Mouse (Mus musculus) kidney, postnatal 25 days (tissue): ENCODE results near the gene Slc3a2.

ENCODE experiments used
- DNase-seq, 2 experiments: peaks; one replicate each; pipeline ENCODE4 v3.0.0; 2021; ENCODE audit warnings: mixed read lengths in 2 of 2

Slc3a2 gene

DNA sequence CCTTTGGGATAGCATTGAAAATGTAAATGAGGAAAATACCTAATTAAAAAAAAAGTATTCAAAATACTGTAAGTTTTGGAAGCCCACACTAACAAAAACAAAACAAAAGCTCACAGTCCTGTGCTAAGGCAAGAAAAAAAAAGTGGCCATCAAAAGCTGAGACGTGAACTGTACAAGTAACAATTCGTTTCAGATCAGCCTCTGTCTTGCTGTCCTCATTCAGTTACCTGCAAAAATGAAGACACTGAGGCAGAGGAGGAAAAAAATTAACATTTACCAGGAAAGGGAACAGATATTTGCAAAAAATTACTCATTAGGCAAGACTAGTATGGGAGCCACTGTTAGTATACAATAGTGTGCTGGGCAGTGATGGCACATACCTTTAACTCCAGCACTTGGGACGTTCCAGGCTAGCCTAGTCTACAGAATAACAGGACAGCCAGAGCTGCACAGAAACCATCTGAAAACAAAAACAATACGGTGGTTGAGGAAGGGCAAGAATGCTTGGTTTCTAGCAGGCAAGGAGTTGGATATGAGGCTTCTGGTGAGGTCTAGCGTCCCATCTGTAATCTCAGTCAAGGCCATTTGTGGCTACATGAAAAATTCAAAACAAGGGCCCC, 4.4 kb upstream of the Slc3a2 start:
- DNase-seq: no peak

DNA sequence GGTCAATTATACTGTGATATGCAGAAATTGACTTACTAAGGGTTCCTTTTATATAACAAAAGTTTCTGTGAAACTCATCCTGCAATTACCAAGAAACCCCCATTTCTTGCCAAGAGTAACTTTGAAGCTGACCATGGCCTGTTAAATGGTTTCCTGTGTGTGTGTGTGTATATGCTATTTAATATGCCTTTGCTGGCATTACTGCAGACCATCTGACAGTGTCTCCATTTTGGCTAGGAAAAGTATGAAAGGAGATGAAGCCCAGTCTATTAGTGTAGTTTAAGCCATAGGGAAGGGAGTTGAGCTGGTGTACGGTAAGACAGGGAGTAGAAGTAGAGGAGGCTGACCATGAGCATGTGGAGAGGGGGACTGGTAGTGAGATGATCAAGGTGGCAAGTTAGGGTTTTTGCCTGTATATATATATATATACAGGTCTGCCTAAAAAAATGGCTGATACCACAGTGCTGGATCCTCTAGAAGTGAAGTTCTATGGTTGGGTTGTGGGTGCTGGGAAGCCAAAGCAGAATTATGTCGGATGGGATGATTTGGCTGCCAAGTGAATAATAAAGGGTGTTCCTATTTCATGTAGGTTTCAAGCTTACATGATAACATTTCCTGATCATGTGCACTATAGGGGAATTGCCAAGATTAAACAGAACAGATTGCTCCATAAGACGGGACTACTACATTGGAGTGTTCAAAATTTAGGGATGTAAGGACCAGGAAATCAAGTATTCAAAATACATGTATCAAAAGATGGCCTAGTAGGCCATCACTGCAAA, 3.6 kb upstream of the Slc3a2 start:
- no peak for DNase-seq

DNA sequence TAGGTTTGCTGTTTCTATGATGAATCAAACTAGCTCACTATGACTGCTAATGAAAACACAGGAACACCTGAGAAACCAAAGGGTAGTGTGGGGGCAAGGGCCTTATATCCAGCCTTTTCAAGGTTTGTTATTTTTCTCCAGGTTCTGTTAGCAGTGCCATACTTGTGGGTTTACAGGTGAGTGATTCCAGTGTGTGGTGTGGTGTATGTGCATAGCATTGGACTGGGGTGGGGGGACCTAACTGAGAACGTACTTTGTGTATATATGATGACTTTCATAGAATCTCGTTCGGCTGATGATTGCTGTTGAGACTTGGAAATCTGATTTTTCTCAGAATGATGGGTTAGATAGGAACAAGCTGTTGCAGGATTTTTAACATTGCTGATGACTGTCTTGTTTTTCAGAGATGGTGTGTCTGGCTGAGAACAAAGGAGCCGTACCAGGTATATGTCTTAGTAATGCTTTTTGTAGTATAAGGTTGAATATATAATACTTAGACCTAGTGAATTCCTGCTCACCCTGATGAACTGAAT, 2.0 kb upstream of the Slc3a2 start:
- DNase-seq: no peak

DNA sequence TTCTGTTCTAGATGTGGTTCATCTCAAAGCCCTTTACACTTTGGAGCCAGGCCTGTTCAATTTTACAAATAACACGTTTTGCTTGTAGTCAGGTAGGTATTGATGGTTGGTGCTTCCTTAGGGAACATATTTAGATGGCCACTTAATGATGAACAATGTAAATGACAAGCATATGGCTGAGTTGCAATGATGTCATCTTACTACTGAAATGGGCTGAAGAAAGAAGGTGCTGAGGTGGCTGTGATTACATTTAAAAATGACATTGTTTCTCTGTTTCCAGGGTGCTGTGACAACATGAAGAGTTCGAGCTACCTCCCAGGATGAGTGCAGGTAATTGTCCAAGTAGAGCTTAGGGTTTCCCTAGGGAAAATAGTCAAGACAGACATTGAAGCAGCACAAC, 1.2 kb upstream of the Slc3a2 start:
- DNase-seq: no peak

DNA sequence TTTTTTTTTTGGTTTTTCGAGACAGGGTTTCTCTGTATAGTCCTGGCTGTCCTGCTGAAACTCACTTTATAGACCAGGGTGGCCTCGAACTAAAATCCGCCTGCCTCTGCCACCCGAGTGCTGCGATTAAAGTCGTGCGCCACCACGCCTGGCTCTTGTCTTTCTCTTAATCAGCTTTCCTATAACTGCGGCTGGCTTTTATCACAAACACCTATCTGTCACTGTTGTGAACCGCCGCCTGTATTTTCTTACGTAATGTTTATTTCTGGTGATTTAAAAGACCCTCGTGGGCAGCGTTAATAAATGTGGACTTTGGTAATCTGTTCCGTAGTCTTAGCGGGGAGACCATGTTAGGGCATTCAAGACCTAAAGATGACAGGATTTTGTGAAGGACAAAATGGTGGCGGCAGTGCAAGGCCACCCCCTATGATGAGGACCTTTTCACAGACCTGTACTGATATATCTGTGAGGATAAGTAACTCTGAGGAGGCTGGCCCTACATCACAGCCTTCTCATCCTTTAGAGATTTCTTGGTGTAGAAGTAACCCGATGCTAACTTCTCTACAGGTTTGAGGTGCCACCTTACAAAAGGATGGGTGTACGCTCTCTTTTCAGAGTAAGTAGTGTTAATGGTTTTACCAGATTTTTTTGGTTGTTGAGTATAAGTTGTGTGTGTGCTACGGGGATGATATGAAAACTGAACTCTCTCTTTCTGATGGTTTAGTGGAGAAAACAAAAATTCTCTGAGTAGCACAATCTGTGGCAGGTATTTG, 591 bp upstream of the Slc3a2 start:
- peak in 1 of 2 experiments; percentile 18 for DNase-seq

DNA sequence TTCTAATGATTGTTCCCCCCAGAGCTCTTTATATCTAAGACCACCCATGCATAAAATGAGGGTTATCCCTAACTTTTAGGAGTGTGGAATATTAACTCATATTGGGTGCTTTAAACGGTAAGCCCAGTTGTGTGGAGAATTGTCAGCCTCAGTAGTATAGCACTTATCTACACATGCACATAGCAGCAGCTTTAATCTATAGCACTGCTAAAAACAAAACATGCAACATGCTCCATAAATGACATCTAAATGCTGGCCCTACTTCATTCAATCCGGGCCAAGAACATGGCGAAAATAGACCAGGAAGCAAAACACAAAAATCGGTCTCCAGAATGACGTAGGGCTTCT, 636 bp downstream of the Slc3a2 start:
- DNase-seq: no peak

DNA sequence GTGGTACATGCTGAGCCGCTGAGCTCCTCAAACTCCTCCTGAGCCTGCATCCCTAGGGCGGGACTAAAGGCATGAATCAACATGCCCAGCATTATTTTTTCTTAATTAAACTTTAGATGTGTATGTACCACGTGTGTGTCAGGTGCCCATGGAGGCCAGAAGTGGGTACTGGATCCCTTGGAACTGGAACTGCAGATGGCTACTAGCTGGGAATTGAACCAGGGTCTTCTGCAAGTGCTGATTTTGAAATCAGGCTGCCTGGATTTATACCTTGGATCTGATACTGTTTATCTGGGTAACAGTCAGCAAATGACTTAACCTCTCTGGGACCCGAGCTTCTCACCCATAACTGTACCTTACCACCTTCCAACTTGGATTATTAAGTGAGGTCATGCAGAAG, 1.1 kb downstream of the Slc3a2 start:
- no peak for DNase-seq

DNA sequence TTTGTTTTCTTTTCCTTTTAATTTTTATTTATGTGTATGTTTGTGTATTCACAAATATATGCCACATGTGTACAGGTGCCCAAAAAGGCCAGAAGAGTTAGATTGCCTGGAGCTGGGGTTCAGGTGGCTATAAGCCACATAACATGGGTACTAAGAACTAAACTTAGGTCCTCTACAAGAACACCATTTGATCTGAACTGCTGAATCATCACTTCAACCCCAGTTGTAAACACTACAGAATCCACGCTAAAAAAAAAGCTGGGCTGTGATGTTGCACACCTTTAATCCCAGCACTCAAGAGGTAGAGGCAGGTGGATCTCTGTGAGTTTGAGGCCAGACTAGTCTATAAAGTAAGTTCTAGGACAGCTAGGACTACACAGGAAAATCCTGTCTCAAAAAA, 1.8 kb downstream of the Slc3a2 start:
- DNase-seq: no peak

DNA sequence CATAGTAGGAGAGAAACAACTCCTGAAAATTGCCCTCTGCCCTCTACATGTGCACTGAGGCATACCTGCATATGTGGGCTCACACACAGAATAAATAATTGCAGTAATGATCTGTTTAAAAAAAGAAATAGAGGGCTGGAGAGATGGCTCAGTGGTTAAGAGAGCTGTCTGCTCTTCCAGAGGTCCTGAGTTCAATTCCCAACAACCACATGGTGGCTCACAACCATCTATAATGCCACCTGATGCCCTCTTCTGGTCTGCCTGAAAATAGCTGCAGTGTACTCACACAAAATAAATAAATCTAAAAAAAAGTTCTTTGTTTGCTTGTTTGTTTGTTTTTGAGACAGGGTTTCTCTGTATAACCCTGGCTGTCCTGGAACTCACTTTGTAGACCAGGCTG, 4.1 kb downstream of the Slc3a2 start:
- peak in 1 of 2 experiments; percentile 17 for DNase-seq

DNA sequence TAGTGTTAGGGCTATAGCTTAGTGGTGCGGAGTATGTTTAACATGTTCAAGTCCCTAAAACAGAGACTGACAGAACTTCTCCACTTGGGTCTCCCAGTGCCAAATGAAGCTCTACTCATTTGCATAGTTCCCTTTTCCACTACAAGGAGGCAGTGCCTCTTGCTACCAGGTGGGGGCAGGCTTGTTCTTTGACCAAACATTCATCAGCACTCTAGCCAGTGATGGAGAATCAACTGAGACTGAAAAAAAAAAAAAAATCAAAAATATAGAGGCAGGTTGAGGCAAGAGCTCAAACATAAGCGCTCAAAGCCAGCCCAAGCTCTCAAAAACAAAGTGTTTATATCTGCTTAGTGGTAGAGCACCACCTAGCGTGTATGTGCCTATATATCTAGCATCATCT, 4.8 kb downstream of the Slc3a2 start:
- DNase-seq: peak; percentile 58 to 62

DNA sequence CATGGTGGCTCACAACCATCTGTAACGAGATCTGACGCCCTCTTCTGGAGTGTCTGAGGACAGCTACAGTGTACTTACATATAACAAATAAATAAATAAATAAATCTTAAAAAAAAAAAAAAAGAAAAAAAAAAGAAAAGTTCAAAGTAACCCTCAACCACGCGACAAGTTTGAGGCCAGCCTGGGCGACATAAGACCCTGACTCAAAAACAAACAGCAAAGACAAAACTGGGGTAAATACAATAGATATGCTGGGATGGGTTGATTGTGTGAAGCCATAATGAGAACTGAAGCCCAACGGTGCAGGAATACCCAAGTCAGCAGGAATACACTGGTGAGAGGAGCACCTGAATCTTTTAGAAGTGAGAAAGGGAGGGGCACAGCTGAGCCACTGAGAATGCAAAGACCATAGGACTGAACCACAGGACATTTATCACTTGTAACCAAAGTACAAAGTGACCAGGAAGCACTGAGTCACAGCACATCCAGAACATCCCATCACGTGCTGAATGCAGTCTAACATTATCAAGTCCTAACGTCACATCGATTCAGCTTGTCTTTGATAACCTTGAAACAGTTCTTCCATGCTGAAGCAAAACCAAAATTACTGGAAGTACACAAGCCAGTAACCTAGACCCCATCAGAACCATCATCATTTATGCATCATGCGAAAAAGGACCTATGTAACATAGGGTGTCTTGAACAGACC, 6.2 kb downstream of the Slc3a2 start:
- no peak for DNase-seq

DNA sequence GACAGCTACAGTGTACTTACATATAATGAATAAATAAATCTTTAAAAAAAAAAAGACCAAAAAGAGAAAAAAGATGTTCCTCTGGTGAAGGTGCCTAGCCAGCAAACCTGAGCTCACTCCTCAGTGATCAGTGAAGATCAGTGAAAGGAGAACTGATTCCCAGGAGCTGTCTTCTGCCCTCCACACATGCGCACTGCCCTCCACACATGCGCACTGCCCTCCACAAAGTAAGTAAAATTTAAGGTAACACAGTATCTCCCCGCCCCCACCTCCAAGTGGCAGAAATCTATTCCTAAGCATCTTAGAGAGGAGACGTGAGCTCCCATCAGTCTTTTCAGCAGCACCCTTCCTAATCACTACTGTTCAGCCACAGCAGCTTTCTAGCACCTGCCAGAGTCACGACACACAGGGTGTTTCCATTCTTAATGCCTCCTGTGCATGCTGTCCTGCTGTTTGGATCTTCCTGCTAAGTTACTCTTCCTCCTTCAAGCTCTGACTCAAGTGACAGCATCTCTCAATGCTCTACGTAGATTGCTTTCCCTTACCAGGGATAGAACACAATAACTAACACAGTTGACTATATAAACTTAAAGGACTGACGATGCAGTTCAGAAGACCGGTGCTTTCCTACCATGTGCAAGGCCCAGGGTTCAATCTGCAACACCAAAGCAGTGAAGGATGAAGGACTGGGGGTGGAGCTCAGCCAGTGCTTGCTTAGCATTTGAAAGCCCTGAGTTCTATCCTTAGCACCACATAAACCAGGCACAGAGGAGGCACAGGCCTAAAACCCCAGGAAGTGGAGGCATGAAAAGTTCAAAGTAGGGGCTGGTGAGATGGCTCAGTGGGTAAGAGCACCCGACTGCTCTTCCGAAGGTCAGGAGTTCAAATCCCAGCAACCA, 7.1 kb downstream of the Slc3a2 start:
- no peak for DNase-seq

DNA sequence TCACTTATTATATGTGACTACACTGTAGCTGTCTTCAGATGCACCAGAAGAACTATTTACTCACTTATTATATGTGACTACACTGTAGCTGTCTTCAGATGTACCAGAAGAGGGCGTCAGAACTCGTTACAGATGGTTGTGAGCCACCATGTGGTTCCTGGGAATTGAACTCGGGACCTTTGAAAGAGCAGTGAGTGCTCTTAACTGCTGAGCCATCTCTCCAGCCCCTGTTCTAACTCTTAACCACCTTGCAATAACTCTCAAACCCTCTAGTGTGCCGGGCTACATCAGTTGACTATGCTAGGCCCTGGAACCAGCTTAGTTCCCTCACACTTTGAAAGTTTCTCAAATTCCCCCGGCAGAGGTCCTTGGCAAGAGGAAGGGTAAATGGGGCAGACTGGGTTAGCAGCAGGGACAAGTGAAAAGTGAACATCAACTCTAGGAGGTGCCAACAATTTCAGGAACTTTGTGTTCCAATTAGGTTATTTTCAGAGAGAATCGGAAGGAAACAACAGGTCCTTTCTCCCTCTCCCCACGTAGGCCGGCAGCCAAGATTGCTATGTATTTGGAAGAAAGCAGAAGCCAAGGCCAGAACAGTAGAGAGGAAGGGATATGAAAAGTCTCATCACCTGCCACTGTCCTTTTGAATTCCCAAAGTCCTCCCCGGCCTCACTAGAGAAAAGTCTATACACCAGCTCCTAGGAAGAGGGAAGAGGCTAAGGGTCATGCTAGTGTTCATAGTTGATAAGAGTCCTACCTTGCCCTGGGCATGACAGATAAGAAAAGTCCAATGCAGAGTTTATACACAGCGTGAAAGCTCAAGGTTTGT, 8.3 kb downstream of the Slc3a2 start:
- peak; percentile 56 to 78 for DNase-seq

DNA sequence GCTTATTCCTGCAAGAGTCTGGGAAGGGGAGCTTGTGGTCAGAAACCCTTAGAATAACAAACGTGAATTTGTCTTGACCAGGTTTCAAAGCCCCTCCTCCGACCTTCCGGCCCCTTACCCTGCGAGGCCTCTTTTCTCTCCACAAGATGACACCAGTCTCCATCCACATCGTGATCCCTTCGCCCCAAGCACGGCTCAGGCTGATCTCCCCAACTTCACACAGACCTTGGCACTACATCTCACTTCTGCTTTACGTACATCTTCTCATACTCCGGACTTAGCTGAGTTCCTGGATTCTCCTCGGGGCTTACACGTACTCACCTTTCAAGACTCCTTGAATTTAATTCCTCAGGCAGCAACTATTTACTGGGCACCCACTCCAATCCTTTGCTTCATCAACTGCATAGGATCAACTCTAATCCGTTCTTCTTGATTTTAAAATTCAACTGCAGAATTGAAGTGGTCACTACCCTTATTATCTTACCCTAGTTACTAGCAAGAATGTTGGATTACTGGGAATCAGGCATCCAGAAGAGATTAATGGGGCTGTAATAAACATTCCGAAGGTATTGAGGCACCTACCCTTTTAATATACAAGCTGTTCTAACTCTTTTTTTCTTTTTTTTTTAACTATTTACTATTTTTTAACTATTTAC, 9.0 kb downstream of the Slc3a2 start:
- no peak for DNase-seq

DNA sequence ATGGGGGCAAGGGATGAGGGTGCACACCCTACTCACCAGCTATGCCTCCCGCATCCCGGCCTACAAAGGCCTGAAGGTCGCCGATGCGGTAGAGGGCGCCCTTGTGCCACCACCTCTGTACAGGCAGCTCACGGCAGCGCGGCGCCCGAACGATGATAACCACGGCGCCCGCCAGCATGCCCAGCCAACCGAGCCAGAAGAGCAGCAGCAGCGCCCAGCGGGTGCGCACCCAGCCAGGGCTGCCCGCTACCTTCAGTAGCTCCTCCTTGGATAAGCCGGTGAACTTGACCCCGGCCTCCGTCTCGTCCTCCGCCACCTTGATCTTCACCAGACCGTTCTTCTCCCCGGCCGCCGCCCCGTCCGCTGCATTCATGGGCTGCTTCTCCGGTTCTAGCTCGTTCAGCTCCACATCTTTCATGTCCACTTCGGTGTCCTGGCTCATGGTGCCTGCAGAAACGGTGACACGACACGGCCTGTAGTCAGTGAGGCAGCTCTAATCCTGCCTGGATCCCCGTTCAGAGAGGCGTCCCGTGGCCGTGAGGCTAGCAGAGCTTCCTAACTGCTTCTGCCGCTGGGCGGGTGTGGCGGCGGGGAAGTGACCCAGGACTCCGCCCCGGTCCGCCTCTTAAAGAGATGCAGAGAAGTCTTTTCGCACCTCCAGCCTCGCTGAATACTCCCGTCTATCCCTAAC, 9.7 kb downstream of the Slc3a2 start:
- DNase-seq: peak; percentile 96 to 97

DNA sequence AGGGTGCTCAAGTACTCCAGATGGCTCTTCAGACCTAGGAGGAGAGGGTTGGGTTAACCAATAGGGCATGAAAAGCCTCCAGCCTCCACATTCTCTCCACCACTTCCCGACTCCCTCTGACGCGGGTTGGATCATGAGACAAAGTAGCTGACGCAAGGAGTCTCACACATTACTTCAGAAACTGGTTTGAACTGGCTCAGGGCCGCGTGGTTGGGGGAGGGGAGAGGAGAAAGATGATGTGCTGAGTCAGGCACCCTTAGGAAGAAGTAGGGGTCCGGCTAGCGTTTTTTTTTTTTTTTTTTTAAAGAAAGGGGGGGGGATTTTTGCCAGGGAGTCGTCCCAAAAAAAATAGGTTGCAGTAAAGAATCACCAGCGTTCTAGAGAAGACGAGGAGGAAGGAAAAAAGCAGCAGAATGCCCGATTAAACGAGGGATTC, 10.3 kb downstream of the Slc3a2 start:
- peak; percentile 85 to 94 for DNase-seq

DNA sequence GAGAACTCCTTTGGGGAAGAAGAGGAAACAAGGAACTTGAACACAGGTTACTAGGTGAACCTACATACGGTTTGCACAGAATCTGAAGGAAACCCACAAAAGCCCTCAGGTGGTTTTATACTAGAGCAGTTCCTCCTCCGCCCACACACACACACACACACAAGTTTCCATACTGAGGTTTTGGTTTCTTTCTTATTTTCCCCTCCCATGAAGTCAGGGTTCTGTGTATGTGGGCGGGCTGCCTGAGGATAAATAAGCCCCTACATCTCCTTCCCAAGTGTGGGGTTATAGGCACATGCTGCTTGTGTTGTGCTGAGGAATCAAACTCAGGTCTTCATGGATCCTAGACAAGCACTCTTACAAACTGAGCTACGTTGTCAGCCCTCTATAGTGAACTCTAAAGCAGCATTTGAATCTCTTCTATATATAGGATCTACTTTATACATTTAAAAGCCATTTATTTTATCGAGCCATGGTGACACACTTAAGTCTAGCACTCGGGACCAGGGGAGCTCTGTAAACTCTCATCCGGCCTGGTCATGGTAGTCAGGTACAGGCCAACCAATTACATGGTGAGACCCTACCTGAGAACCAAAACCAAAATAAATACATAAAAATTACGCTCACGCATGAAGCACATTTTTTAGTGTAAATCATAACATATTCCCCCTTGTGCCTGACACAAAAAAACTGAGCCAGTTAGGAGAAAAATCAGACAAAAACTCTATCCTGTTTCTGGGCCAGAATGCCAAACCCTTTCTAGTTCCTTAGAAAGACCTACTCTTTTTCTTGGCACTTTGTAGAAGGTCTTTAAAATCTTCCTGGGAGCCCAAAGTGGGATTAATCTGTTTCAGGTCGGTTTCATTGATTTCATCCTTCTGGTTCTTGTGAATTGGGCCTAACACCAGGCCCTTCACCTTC, 11.0 kb downstream of the Slc3a2 start:
- DNase-seq: no peak

DNA sequence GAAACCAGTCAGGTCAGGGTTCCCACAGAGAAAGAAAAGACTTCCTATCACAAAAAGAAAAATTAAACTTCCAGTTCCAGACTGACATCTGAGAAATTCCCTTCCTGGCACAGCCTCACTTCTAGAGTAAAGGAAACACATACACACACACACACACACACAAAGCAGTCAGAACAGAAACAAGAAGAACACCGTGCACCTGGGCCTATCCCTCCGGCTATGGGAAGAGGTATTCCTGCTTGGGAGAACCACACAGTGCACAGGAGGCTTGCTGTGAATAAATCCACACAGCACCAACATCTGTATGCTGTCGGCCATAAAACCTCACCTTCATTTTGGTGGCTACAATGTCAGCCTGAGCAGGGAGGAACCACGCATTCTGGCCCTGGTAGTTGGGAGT, 11.7 kb downstream of the Slc3a2 start:
- DNase-seq: peak; percentile 25 to 53

DNA sequence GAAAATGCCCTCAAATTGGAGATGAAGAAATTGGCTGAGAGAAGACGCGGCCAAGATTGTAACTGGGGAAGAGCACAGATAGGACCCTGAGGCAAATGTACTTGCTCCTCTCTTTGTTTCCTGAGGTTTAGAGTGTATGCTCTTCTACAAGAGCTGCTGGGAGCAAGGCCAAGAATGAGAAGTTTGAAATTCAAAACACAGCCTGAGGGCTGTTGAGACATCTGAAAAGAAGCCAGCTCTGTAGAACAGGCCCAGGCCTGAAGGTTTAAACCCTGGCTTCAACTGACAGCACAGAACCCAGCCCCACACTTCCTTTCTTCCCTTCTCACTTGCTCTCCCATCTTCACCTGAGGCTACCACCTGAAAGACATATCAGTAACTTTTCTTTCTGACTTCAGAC, 13.1 kb downstream of the Slc3a2 start:
- DNase-seq: no peak
